Mouse (Mus musculus): Measurements from ENCODE around the gene Hsd17b12. TPM values are rescaled to one million over a fixed set of nuclear protein-coding genes. Genes with fewer than 3 reads are reported as not detected.
A peak's percentile ranks its signal among the peaks of the same experiment; 100 is the strongest.

The Hsd17b12 gene
- total and polyA plus RNA-seq, 2 experiments from 2014 or later: 62.0 to 141 TPM

DNA sequence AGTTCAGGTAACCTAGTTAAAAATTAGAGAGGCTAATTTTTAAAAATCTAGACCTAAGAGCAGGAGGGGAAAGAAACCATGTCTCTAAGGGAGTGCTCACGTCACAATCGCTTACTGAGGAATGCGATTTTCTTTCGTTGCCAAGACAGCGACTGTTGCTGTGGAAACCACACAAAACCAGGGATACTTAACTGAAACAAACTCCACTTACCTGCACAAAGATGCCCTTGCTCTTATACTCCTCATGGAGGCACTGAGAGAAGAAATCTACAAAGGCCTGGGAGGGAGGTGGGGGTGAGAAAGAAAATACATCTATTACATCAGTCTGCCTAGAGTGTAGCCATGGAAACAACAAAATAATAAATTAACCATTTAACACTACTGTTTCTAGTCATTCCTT is 114.1 kb downstream of the Hsd17b12 start:
- H3K27ac ChIP-seq (ENCODE audit: low read depth, low read length): peak overlapping the region; percentile 59; the same call in 1 of the 2 replicates
- H3K4me2 ChIP-seq (ENCODE audit: low read depth, low read length, poor library complexity, severe bottlenecking): no peak overlapping the region; the same call in 1 of the 2 replicates

DNA sequence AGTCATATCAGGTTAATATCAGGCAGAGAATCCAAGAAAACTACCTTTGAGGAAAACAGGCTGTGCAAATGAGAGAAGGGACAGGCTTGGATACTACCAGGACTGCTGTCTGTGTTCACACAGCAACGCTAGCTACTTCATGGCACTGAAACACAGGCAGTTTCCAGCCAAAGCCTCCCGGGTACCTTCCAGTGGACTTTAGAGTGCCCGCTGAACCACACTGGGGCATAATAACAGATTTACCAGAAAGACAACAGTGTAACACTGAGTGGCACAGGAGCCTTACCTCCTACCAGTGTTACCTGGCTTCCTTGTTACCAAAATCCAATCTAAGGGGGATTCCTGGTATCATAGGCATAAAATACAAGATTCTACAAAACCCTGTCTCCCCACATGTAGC is 115.3 kb downstream of the Hsd17b12 start:
- Histone ChIP-seq H3K9ac (replicated peaks; ENCODE audit: low read length, poor library complexity, severe bottlenecking) (no peak overlapping the region), H3K27ac (ENCODE audit: low read depth, low read length) (peak overlapping the region; percentile 59; the same call in 1 of the 2 replicates), H3K27me3 (ENCODE audit: insufficient read depth, low read length) (no peaks in the 10 kb centered on the region), H3K4me2 (ENCODE audit: low read depth, low read length, poor library complexity, severe bottlenecking) (no peak overlapping the region), H3K9me3 (ENCODE audit: low read length) (no peaks in the 10 kb centered on the region), H3K36me3 (ENCODE audit: insufficient read depth, low read length) (no peaks in the 10 kb centered on the region), H3K4me3 (ENCODE audit: low read depth, low read length) (no peak overlapping the region), H3K4me1 (ENCODE audit: insufficient read depth, low read length) (peaks cover 3% of the 10 kb centered on the region; the same call in 1 of the 2 replicates)
- ATAC-seq (ENCODE audit: low FRiP score) (no peak), DNase-seq (ENCODE audit: low spot score) (no peak)
- 82% methylated on average over 3 of the region's 3 CpGs for WGBS
- TF ChIP-seq CTCF (IDR thresholded peaks at IDR 0.05): no peak

More for the DNA sequence above, 114.1 kb downstream of the Hsd17b12 start:
- no peak overlapping the region for H3K4me3 ChIP-seq (ENCODE audit: low read depth, low read length)
- no peaks in the 10 kb centered on the region for H3K36me3 ChIP-seq (ENCODE audit: insufficient read depth, low read length)
- H3K27me3 ChIP-seq (ENCODE audit: insufficient read depth, low read length): no peaks in the 10 kb centered on the region
- DNase-seq (ENCODE audit: low spot score) (peak; percentile 72), ATAC-seq (ENCODE audit: low FRiP score) (peak; percentile 81)
- peaks cover 8% of the 10 kb centered on the region; the same call in 1 of the 2 replicates for H3K4me1 ChIP-seq (ENCODE audit: insufficient read depth, low read length)
- WGBS: 16% methylated on average over 5 of the region's 5 CpGs
- no peak overlapping the region for H3K9ac ChIP-seq (replicated peaks; ENCODE audit: low read length, poor library complexity, severe bottlenecking)
- peak; percentile 24; the same call in 1 of the 2 replicates for TF ChIP-seq CTCF (IDR thresholded peaks at IDR 0.05)
- no peaks in the 10 kb centered on the region for H3K9me3 ChIP-seq (ENCODE audit: low read length)

DNA sequence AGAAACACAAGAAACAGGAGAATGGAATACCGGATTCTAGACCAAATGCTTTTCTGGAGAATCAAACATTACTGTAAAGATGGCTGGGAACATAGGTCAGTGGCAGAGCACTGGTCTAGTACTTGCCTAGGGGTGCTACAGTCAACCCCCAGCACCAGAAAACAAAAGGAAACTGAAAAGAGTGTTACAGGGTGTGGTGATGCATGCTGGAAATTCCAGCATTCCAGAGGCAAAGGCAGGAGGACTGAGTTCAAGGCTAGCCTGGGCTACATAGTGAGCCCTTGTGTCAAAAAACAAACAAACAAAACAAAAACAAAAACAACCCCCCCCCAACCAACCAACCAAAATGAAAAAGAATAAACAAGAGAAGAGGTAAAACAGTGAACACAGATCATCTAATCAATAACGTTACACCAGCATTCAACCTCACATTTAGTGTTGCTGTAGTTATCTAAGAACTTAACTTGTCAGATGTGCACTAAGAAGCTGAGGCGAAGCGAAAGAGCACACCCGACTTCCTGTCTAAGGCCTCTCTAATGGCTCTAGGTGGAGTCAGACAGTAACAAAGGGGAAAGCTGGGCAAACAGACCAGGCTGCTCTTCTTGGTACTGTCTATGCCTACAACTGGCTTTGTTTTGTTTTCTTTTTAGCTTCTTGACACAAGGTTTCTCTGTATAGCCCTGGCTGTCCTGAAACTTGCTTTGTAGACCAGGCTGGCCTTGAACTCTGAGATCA is 117.2 kb downstream of the Hsd17b12 start:
- Histone ChIP-seq H3K4me1 (ENCODE audit: insufficient read depth, low read length) (peaks cover 2% of the 10 kb centered on the region; the same call in 1 of the 2 replicates), H3K4me2 (ENCODE audit: low read depth, low read length, poor library complexity, severe bottlenecking) (no peak overlapping the region), H3K27me3 (ENCODE audit: insufficient read depth, low read length) (no peaks in the 10 kb centered on the region), H3K36me3 (ENCODE audit: insufficient read depth, low read length) (no peaks in the 10 kb centered on the region), H3K9me3 (ENCODE audit: low read length) (no peaks in the 10 kb centered on the region), H3K9ac (replicated peaks; ENCODE audit: low read length, poor library complexity, severe bottlenecking) (no peak overlapping the region), H3K27ac (ENCODE audit: low read depth, low read length) (no peak overlapping the region), H3K4me3 (ENCODE audit: low read depth, low read length) (no peak overlapping the region)
- WGBS: 93% methylated on average over 5 of the region's 5 CpGs
- TF ChIP-seq CTCF (IDR thresholded peaks at IDR 0.05): no peak
- DNase-seq (ENCODE audit: low spot score): no peak
- ATAC-seq (ENCODE audit: low FRiP score): no peak

DNA sequence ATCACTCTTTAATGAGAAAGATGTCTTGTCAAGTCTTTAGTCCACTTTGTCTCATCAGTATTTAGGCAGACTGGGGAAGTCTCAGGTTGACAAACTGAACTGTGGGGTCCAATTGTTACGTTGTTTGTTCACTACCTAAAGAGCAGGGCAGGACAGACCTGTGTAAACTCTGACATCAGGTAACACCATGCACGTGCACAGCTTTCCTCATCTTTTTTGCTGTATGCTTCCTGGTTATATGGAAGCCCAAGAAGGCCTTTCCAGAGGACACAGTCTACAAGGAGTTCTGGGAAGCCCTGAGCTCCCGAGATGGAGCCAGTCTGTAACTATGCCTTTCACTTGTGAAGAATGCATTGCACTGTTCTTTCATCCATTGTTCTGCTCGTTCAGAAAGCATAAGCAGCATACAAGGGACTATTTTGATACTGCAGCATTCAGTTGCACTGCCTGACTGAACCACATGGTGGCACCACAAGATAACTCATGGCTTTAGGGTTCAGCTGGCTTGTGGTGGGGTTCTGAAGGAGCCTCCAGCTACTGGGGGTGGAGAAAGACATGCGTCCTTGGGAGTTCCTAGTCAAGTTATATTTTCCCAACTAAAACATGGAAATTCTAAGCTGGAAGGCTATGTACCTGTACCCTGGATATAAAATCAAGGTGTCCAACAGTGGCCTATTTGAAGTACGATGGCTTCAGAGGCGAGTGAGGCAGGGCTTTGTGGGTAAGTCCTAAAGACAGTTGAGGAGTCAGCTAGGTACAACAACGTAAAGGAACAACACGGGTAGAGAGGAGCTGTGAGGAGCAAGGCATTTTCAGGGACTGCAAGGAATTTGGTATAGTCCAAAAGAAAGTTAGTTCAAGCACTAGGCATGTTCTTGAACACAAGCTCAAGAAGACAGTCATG is 122.1 kb downstream of the Hsd17b12 start:
- 60% methylated on average over 9 of the region's 9 CpGs for WGBS
- no peak overlapping the region for H3K4me3 ChIP-seq (ENCODE audit: low read depth, low read length)
- TF ChIP-seq CTCF (IDR thresholded peaks at IDR 0.05): peak; percentile 99
- H3K9me3 ChIP-seq (ENCODE audit: low read length): no peaks in the 10 kb centered on the region
- no peak overlapping the region; the same call in 1 of the 2 replicates for H3K27ac ChIP-seq (ENCODE audit: low read depth, low read length)
- no peaks in the 10 kb centered on the region; the same call in 1 of the 2 replicates for H3K36me3 ChIP-seq (ENCODE audit: insufficient read depth, low read length)
- H3K4me2 ChIP-seq (ENCODE audit: low read depth, low read length, poor library complexity, severe bottlenecking): no peak overlapping the region
- ATAC-seq (ENCODE audit: low FRiP score) (peak; percentile 87), DNase-seq (ENCODE audit: low spot score) (peak; percentile 86)
- no peaks in the 10 kb centered on the region for H3K4me1 ChIP-seq (ENCODE audit: insufficient read depth, low read length)
- no peak overlapping the region for H3K9ac ChIP-seq (replicated peaks; ENCODE audit: low read length, poor library complexity, severe bottlenecking)
- H3K27me3 ChIP-seq (ENCODE audit: insufficient read depth, low read length): no peaks in the 10 kb centered on the region

DNA sequence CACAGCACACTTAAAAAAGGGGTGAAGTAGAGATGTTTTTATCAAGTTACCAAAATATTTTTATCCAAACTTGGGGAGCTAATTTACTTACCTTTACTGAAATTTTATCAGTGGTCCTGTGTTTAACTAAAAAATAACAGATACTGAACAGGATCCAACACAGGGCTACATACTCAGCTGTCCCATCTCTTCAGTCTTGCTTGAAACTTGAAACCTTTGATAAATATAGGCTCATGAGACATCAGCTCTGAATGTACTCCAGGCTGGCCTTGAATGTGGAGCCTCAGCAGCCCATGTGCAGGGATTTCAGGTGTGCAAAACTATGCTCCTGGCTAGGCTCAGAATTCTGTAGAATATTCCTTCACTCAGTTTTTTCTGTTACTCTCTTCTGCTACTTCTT is 127.2 kb downstream of the Hsd17b12 start:
- Histone ChIP-seq H3K9ac (replicated peaks; ENCODE audit: low read length, poor library complexity, severe bottlenecking) (no peak overlapping the region), H3K4me1 (ENCODE audit: insufficient read depth, low read length) (no peaks in the 10 kb centered on the region), H3K9me3 (ENCODE audit: low read length) (no peaks in the 10 kb centered on the region), H3K27ac (ENCODE audit: low read depth, low read length) (no peak overlapping the region), H3K27me3 (ENCODE audit: insufficient read depth, low read length) (no peaks in the 10 kb centered on the region), H3K36me3 (ENCODE audit: insufficient read depth, low read length) (no peaks in the 10 kb centered on the region; the same call in 1 of the 2 replicates), H3K4me3 (ENCODE audit: low read depth, low read length) (no peak overlapping the region), H3K4me2 (ENCODE audit: low read depth, low read length, poor library complexity, severe bottlenecking) (no peak overlapping the region)
- no peak for DNase-seq (ENCODE audit: low spot score)
- no peak for ATAC-seq (ENCODE audit: low FRiP score)
- TF ChIP-seq CTCF (IDR thresholded peaks at IDR 0.05): no peak
